Mouse (Mus musculus) embryonic facial prominence, embryonic 12.5 days (tissue): ENCODE measurements at regions not wholly inside any gene's neighbourhood (a gene's known extent, or its start where the extent isn't known, plus 50 kb on each side); places are given as distances from the start of the nearest gene placed in this dataset.

Experiments
- ATAC-seq: fragments of 200-750 bp; cut with Nextera tagmentation; 2 replicates; pipeline ENCODE4 v1.8.0; 2017; ENCODE audit not compliant: insufficient number of reproducible peaks, insufficient read depth, low FRiP score, low TSS enrichment
- H3K27ac ChIP-seq: fragments of 300-500 bp; sonication (generic); 2 replicates; pipeline ENCODE4 v1.5.1; 2016; ENCODE audit warnings: mild to moderate bottlenecking
- H3K27me3 ChIP-seq: fragments of 300-500 bp; sonication (generic); 2 replicates; pipeline ENCODE4 v1.6.1; 2016; ENCODE audit warnings: mild to moderate bottlenecking, moderate library complexity
- H3K36me3 ChIP-seq: fragments of 300-500 bp; sonication (generic); 2 replicates; pipeline ENCODE4 v1.6.1; 2016; ENCODE audit warnings: mild to moderate bottlenecking
- H3K4me1 ChIP-seq: fragments of 300-500 bp; sonication (generic); 2 replicates; pipeline ENCODE4 v1.6.1; 2016
- H3K4me2 ChIP-seq: fragments of 300-500 bp; sonication (generic); replicated peaks from 2 replicates; pipeline ENCODE4 v1.6.1; 2016; ENCODE audit warnings: mild to moderate bottlenecking, moderate library complexity
- H3K4me3 ChIP-seq: fragments of 300-500 bp; sonication (generic); 2 replicates; pipeline ENCODE4 v1.5.1; 2016; ENCODE audit warnings: mild to moderate bottlenecking
- H3K9ac ChIP-seq: fragments of 300-500 bp; sonication (generic); 2 replicates; pipeline ENCODE4 v1.6.1; 2016; ENCODE audit warnings: mild to moderate bottlenecking, moderate library complexity
- H3K9me3 ChIP-seq: fragments of 300-500 bp; sonication (generic); 2 replicates; pipeline ENCODE4 v1.6.1; 2016; ENCODE audit warnings: mild to moderate bottlenecking, moderate library complexity
- WGBS: fragments of 180-500 bp; shearing (Covaris S2); methylation state at CpG from one replicate; pipeline ENCODE4 v1.1.7; 2016; 5-methylcytosine and 5-hydroxymethylcytosine counted together

DNA sequence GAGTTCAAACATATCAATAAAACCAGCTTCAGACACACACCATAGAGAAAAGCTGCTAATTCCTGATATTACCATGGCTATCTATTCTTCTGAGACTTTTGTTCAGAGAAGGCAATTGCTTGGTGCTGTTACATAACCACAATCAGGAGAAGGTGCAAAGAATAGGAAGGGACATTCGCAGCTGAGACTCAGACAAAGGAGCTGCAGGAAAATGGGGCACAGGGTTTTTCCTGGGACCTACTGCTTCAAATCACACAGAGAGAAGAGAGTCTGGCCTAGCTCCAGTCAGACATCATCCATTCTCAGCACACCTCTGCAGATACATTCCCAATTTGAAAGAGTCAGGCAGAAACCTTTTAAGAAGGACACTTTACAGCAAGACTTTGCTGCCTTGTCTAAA lies 219.4 kb upstream of the Ercc4 start:
- Histone ChIP-seq H3K4me1 (no peaks in the 10 kb centered on the region), H3K4me3 (no peak overlapping the region), H3K36me3 (no peaks in the 10 kb centered on the region), H3K9ac (no peak overlapping the region), H3K27me3 (no peaks in the 10 kb centered on the region), H3K9me3 (no peaks in the 10 kb centered on the region), H3K4me2 (no peak overlapping the region), H3K27ac (no peak overlapping the region)
- no peak for ATAC-seq
- 88% methylated on average over 1 of the region's 1 CpGs for WGBS

- Histone ChIP-seq H3K9ac (no peak overlapping the region), H3K27ac (no peak overlapping the region), H3K36me3 (no peaks in the 10 kb centered on the region), H3K4me2 (no peak overlapping the region), H3K27me3 (no peaks in the 10 kb centered on the region), H3K9me3 (no peaks in the 10 kb centered on the region), H3K4me1 (no peaks in the 10 kb centered on the region), H3K4me3 (no peak overlapping the region)
- ATAC-seq: no peak
- 73% methylated on average over 3 of the region's 3 CpGs for WGBS
Observed at GRCm38 (mm10) chr16:12890545-12890944, 218.9 kb upstream of the Ercc4 start.

DNA sequence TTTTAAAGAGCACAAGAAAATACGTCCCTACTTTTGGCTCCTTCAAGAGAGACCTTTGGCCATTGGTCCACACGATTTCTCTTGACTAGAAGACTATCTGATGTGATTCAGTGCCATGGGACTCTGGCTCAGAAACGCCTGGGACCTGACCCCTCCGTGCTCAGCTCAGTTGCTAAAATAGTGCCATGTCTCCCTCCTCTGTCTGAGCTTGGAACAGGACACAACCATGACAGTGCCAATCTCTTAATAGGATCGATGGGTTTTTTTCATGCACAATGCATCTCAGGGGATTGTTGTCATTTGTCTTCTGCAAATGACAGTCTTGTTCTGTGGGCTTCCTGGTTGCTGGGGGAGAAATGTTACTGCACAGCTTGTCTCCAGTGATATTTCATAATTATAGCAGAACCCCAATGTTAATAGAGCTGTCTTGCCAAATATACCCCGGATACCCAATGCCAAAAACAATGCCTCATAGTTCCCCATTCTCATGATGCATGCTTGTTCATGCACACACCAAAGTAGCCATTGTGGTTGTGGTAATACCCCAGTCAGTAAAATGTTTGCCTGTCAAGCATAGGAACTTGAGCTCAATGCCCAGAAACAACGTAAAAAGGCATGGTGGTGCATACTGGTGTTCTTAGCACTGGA lies 216.7 kb upstream of the Ercc4 start:
- Histone ChIP-seq H3K27ac (no peak overlapping the region), H3K9ac (no peak overlapping the region), H3K4me3 (no peak overlapping the region), H3K9me3 (no peaks in the 10 kb centered on the region), H3K27me3 (no peaks in the 10 kb centered on the region), H3K4me2 (no peak overlapping the region), H3K4me1 (no peaks in the 10 kb centered on the region), H3K36me3 (no peaks in the 10 kb centered on the region)
- ATAC-seq: no peak
- 80% methylated on average over 7 of the region's 7 CpGs for WGBS

- Histone ChIP-seq H3K9ac (no peak overlapping the region), H3K4me2 (no peak overlapping the region), H3K27ac (no peak overlapping the region), H3K9me3 (peaks cover 3% of the 10 kb centered on the region; the same call in 1 of the 2 replicates), H3K36me3 (no peaks in the 10 kb centered on the region), H3K4me1 (no peaks in the 10 kb centered on the region), H3K4me3 (no peak overlapping the region), H3K27me3 (no peaks in the 10 kb centered on the region)
- ATAC-seq: no peak
- WGBS: 55% methylated on average over 1 of the region's 1 CpGs
Observed at GRCm38 (mm10) chr16:12897267-12897666, 212.2 kb upstream of the Ercc4 start.

DNA sequence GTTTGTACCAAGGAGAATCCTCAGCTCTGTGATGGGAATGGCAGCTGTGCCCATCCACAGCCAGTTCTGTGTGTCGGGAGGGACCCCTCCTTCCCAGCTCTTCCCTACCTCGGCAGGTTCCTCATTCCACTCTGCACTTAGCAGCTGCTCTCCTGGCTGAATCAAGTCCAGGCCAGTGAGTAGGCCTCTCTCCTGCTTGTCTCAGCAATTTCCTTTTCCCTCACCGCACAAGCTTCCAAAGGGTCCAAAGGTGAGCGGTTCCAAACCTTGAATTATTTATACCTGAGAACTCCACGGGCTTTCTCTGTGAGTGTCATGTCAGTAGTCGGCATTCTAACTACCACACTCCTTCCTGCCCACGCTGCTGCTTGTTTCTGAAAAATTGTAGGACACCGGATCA lies 208.8 kb upstream of the Ercc4 start:
- no peak for ATAC-seq
- 80% methylated on average over 8 of the region's 8 CpGs for WGBS

GRCm38 (mm10) chr16:12901096-12901995 lies 208.1 kb upstream of the Ercc4 start:
- Histone ChIP-seq H3K36me3 (no peaks in the 10 kb centered on the region), H3K27me3 (no peaks in the 10 kb centered on the region), H3K4me3 (no peak overlapping the region), H3K27ac (no peak overlapping the region), H3K9me3 (peaks cover 3% of the 10 kb centered on the region; the same call in 1 of the 2 replicates), H3K4me2 (no peak overlapping the region), H3K9ac (no peak overlapping the region), H3K4me1 (no peaks in the 10 kb centered on the region)
- no peak for ATAC-seq
- WGBS: 77% methylated on average over 9 of the region's 9 CpGs

More for the DNA sequence above, 208.8 kb upstream of the Ercc4 start:
- Histone ChIP-seq H3K9me3 (peaks cover 3% of the 10 kb centered on the region; the same call in 1 of the 2 replicates), H3K4me2 (no peak overlapping the region), H3K36me3 (no peaks in the 10 kb centered on the region), H3K27me3 (no peaks in the 10 kb centered on the region), H3K27ac (no peak overlapping the region), H3K4me3 (no peak overlapping the region), H3K9ac (no peak overlapping the region), H3K4me1 (no peaks in the 10 kb centered on the region)

- no peak overlapping the region for H3K4me2 ChIP-seq
- no peaks in the 10 kb centered on the region for H3K27me3 ChIP-seq
- H3K4me3 ChIP-seq: no peak overlapping the region
- peaks cover 3% of the 10 kb centered on the region; the same call in 1 of the 2 replicates for H3K9me3 ChIP-seq
- ATAC-seq: no peak
- H3K27ac ChIP-seq: no peak overlapping the region
- H3K9ac ChIP-seq: no peak overlapping the region
- H3K36me3 ChIP-seq: no peaks in the 10 kb centered on the region
- no peaks in the 10 kb centered on the region for H3K4me1 ChIP-seq
Observed at GRCm38 (mm10) chr16:12901996-12902319, 207.5 kb upstream of the Ercc4 start.

DNA sequence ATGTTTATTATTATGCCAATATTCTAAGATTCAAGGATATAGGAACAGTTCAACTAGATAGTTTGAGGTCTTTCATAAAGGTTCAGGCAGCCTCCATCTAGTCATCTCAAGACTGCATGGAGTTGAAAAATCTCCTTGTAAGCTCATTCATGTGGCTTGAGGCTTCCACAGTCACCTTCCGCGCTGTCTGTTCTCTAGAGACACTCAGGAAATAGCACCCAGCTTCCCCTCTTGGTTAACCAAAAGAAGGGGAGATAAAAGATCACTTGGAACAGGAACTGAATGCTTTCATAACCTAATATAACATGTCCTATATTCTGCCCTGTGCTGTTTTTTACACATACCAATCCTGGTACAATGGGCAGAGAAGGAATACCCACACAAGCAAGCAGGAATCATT lies 206.3 kb upstream of the Ercc4 start:
- H3K9me3 ChIP-seq: peaks cover 3% of the 10 kb centered on the region; the same call in 1 of the 2 replicates
- H3K9ac ChIP-seq: no peak overlapping the region
- no peaks in the 10 kb centered on the region for H3K27me3 ChIP-seq
- H3K27ac ChIP-seq: no peak overlapping the region
- 90% methylated on average over 2 of the region's 2 CpGs for WGBS
- no peak overlapping the region for H3K4me2 ChIP-seq
- no peaks in the 10 kb centered on the region for H3K4me1 ChIP-seq
- ATAC-seq: no peak
- H3K4me3 ChIP-seq: no peak overlapping the region
- H3K36me3 ChIP-seq: no peaks in the 10 kb centered on the region

DNA sequence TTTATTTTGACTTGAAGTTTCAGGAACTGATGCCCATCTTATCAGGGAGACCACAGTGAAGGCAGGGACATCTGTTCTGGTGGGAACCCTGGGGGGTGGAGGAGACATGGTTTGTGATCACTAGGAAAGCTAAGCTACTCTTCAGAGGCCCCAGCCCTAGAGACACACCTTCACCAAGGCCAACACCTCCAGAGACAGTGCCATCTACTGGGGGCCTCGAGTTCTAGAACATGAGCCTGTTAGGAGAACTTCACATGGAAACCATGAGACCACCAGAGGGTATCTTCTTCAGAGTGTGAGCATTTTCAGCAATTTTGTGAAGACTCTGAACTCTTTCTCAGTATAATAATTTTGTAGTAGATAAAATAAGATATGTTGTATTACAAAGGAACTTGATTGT lies 204.5 kb upstream of the Ercc4 start:
- no peaks in the 10 kb centered on the region for H3K4me1 ChIP-seq
- WGBS: 58% methylated on average over 1 of the region's 1 CpGs
- no peak for ATAC-seq
- H3K9ac ChIP-seq: no peak overlapping the region
- H3K4me3 ChIP-seq: no peak overlapping the region
- H3K4me2 ChIP-seq: no peak overlapping the region
- H3K9me3 ChIP-seq: no peaks in the 10 kb centered on the region
- no peaks in the 10 kb centered on the region for H3K27me3 ChIP-seq
- no peaks in the 10 kb centered on the region for H3K36me3 ChIP-seq
- H3K27ac ChIP-seq: no peak overlapping the region

DNA sequence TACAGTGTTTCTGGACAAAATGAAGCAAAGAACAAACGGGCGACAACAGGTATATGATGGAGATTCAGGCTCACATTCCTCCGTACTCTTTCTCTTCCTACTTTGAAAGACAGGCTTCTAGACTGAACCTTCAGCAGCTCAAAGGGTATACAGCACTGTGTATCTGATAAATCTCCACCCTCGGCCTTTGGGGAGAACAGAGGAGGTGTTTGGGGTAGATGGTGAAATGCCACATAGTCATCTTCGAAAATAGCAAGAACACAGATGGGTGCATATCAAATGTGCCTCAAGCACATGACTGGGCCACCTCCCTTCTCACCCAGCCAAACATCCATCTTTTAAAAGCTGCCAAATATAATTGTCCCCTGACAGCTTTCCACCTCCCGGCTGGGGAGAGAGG lies 184.8 kb upstream of the Ercc4 start:
- ATAC-seq: no peak

GRCm38 (mm10) chr16:12925931-12926330 lies 183.6 kb upstream of the Ercc4 start:
- Histone ChIP-seq H3K27ac (no peak overlapping the region), H3K4me2 (no peak overlapping the region), H3K9me3 (no peaks in the 10 kb centered on the region), H3K9ac (no peak overlapping the region), H3K27me3 (no peaks in the 10 kb centered on the region), H3K4me3 (no peak overlapping the region), H3K36me3 (no peaks in the 10 kb centered on the region), H3K4me1 (no peaks in the 10 kb centered on the region)
- 75% methylated on average over 9 of the region's 9 CpGs for whole genome bisulfite sequencing
- ATAC-seq: no peak

More for the DNA sequence above, 184.8 kb upstream of the Ercc4 start:
- Histone ChIP-seq H3K27ac (no peak overlapping the region), H3K4me3 (no peak overlapping the region), H3K9ac (no peak overlapping the region), H3K27me3 (no peaks in the 10 kb centered on the region), H3K4me1 (no peaks in the 10 kb centered on the region), H3K36me3 (no peaks in the 10 kb centered on the region), H3K9me3 (no peaks in the 10 kb centered on the region), H3K4me2 (no peak overlapping the region)
- 86% methylated on average over 6 of the region's 6 CpGs for WGBS

GRCm38 (mm10) chr16:12931111-12931510 lies 178.4 kb upstream of the Ercc4 start:
- H3K4me3 ChIP-seq: no peak overlapping the region
- no peaks in the 10 kb centered on the region for H3K36me3 ChIP-seq
- no peak overlapping the region for H3K4me2 ChIP-seq
- no peak overlapping the region for H3K27ac ChIP-seq
- H3K9me3 ChIP-seq: no peaks in the 10 kb centered on the region
- no peaks in the 10 kb centered on the region for H3K27me3 ChIP-seq
- no peaks in the 10 kb centered on the region for H3K4me1 ChIP-seq
- H3K9ac ChIP-seq: no peak overlapping the region
- no peak for ATAC-seq
- WGBS: 85% methylated on average over 6 of the region's 6 CpGs
